In the genomic region with DNA sequence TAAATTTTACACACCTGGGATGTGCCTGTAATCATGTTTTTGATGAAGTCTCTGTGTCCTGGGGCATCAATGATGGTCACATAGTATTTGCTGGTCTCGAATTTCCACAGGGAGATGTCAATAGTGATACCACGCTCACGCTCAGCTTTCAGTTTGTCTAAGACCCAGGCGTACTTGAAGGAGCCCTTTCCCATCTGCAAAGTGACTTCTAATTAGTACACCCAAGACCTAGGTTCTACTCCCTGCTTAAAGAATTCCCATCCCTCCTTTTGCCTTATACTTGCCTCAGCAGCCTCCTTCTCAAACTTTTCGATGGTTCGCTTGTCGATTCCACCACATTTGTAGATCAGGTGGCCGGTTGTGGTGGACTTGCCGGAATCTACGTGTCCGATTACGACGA, we compare ENCODE assay signal across 8 mouse cellular contexts. TPM values are rescaled to one million over a fixed set of nuclear protein-coding genes. Genes with fewer than 3 reads are reported as not detected.
DNase-seq lines count a peak whose midpoint lies in the region; ATAC-seq and TF ChIP-seq lines count a peak whose summit lies in the region.
"Not testable (repeated sequence)": the region's sequence is repeated elsewhere in the genome, so short reads cannot be mapped to it uniquely, and the experiment has no call there.

No protein-coding gene starts in this region.

- H3K4me2 ChIP-seq in forebrain, embryonic 16.5 days (ENCODE audit: low read length), result peak overlapping the region; percentile 68
- peak overlapping the region; percentile 44 for H3K4me2 ChIP-seq in hindbrain, embryonic 11.5 days (replicated peaks; ENCODE audit: low read depth, low read length)
- H3K4me2 ChIP-seq in kidney, embryonic 15.5 days, result peak overlapping the region; percentile 64
- peak overlapping the region; percentile 85 for H3K4me2 ChIP-seq in liver, embryonic 13.5 days
- peak overlapping the region; percentile 71 for H3K4me2 ChIP-seq in midbrain, embryonic 12.5 days (replicated peaks)

- ATAC-seq in forebrain, embryonic 16.5 days; hindbrain, embryonic 11.5 days (ENCODE audit: low FRiP score); kidney, embryonic 15.5 days (replicated peaks; ENCODE audit: low FRiP score); liver, embryonic 13.5 days (ENCODE audit: low read depth); midbrain, embryonic 12.5 days (ENCODE audit: low FRiP score, low read depth): not testable (repeated sequence)

- under 1% methylated on average over 13 of the region's 13 CpGs for WGBS in embryonic facial prominence, embryonic 10.5 days
- WGBS in forebrain, embryonic 16.5 days, result 0% methylated on average over 13 of the region's 13 CpGs
- under 1% methylated on average over 13 of the region's 13 CpGs for WGBS in hindbrain, embryonic 11.5 days
- under 1% methylated on average over 13 of the region's 13 CpGs for WGBS in kidney, embryonic 15.5 days
- under 1% methylated on average over 13 of the region's 13 CpGs for WGBS in liver, embryonic 13.5 days (ENCODE audit: insufficient replicate concordance)
- 0% methylated on average over 13 of the region's 13 CpGs for WGBS in midbrain, embryonic 12.5 days
- 1% methylated on average over 13 of the region's 13 CpGs for WGBS in small intestine, adult 2 months

- not testable (repeated sequence) for H3K27me3 ChIP-seq in ES-Bruce4 (ENCODE audit: control insufficient read depth, insufficient read depth, low read length, poor library complexity, severe bottlenecking); embryonic facial prominence, embryonic 10.5 days (replicated peaks; ENCODE audit: low read depth, poor library complexity, severe bottlenecking); forebrain, embryonic 16.5 days (replicated peaks; ENCODE audit: control insufficient read depth, insufficient read depth, low read length); hindbrain, embryonic 11.5 days (ENCODE audit: control insufficient read depth, insufficient read depth, low read length); kidney, embryonic 15.5 days; liver, embryonic 13.5 days; midbrain, embryonic 12.5 days; small intestine, adult 2 months (ENCODE audit: control insufficient read depth, insufficient read depth, low read length)

- not testable (repeated sequence) for TF ChIP-seq CTCF in ES-Bruce4 (IDR thresholded peaks at IDR 0.05; ENCODE audit: low read depth, low read length); small intestine, adult 2 months (IDR thresholded peaks at IDR 0.05; ENCODE audit: extremely low read depth, insufficient read length, insufficient replicate concordance, low read depth, low read length)

- not testable (repeated sequence) for TF ChIP-seq POLR2A in ES-Bruce4 (IDR thresholded peaks at IDR 0.05; ENCODE audit: insufficient read depth, low read length); small intestine, adult 2 months (IDR thresholded peaks at IDR 0.05; ENCODE audit: low read depth, low read length)

- peak overlapping the region; percentile 83 for H3K4me3 ChIP-seq in ES-Bruce4 (ENCODE audit: low read depth, low read length)
- peak overlapping the region; percentile 78 for H3K4me3 ChIP-seq in embryonic facial prominence, embryonic 10.5 days
- H3K4me3 ChIP-seq in forebrain, embryonic 16.5 days (replicated peaks; ENCODE audit: low read length), result peak overlapping the region; percentile 94
- peak overlapping the region; percentile 99 for H3K4me3 ChIP-seq in hindbrain, embryonic 11.5 days (ENCODE audit: low read depth, low read length)
- H3K4me3 ChIP-seq in kidney, embryonic 15.5 days (replicated peaks), result peak overlapping the region; percentile 87
- peak overlapping the region; percentile 93 for H3K4me3 ChIP-seq in liver, embryonic 13.5 days (replicated peaks)
- peak overlapping the region; percentile 99 for H3K4me3 ChIP-seq in midbrain, embryonic 12.5 days
- H3K4me3 ChIP-seq in small intestine, adult 2 months (ENCODE audit: low read depth, low read length), result peak overlapping the region; percentile 98

- H3K9me3 ChIP-seq in ES-Bruce4 (replicated peaks; ENCODE audit: control insufficient read depth, insufficient read depth, low read length, poor library complexity, severe bottlenecking); embryonic facial prominence, embryonic 10.5 days; forebrain, embryonic 16.5 days (ENCODE audit: control insufficient read depth, low read length); hindbrain, embryonic 11.5 days (ENCODE audit: control insufficient read depth, low read length); kidney, embryonic 15.5 days (replicated peaks); liver, embryonic 13.5 days (replicated peaks); midbrain, embryonic 12.5 days: not testable (repeated sequence)

- not testable (repeated sequence) for DNase-seq in embryonic facial prominence, embryonic 10.5 days (ENCODE audit: low spot score); hindbrain, embryonic 11.5 days (ENCODE audit: low spot score); liver, embryonic 13.5 days

- H3K4me1 ChIP-seq in ES-Bruce4 (ENCODE audit: control insufficient read depth, insufficient read depth, low read length); hindbrain, embryonic 11.5 days (replicated peaks; ENCODE audit: control insufficient read depth, insufficient read depth, low read length); small intestine, adult 2 months (ENCODE audit: control insufficient read depth, insufficient read depth, insufficient read length, low read length): not testable (repeated sequence)
- H3K4me1 ChIP-seq in embryonic facial prominence, embryonic 10.5 days, result peaks cover 17% of the 10 kb centered on the region
- peaks cover 29% of the 10 kb centered on the region for H3K4me1 ChIP-seq in forebrain, embryonic 16.5 days (replicated peaks; ENCODE audit: control insufficient read depth, insufficient read depth, low read length)
- peaks cover 11% of the 10 kb centered on the region for H3K4me1 ChIP-seq in kidney, embryonic 15.5 days
- peaks cover 28% of the 10 kb centered on the region for H3K4me1 ChIP-seq in liver, embryonic 13.5 days (replicated peaks)
- H3K4me1 ChIP-seq in midbrain, embryonic 12.5 days, result peaks cover 22% of the 10 kb centered on the region

- peak overlapping the region; percentile 83 for H3K27ac ChIP-seq in ES-Bruce4 (ENCODE audit: insufficient read depth, low read length)
- H3K27ac ChIP-seq in embryonic facial prominence, embryonic 10.5 days (replicated peaks), result peak overlapping the region; percentile 96
- H3K27ac ChIP-seq in forebrain, embryonic 16.5 days (ENCODE audit: low read length), result peak overlapping the region; percentile 96; the same call in 1 of the 2 replicates
- H3K27ac ChIP-seq in hindbrain, embryonic 11.5 days (ENCODE audit: low read depth, low read length), result peak overlapping the region; percentile 95; the same call in 1 of the 2 replicates
- H3K27ac ChIP-seq in kidney, embryonic 15.5 days, result peak overlapping the region; percentile 99
- peak overlapping the region; percentile 98 for H3K27ac ChIP-seq in liver, embryonic 13.5 days
- H3K27ac ChIP-seq in midbrain, embryonic 12.5 days (replicated peaks), result peak overlapping the region; percentile 97
- peak overlapping the region; percentile 98 for H3K27ac ChIP-seq in small intestine, adult 2 months (ENCODE audit: insufficient read depth, low read depth, low read length)

- H3K9ac ChIP-seq in ES-Bruce4 (ENCODE audit: low read depth, poor library complexity, severe bottlenecking), result peak overlapping the region; percentile 99
- H3K9ac ChIP-seq in forebrain, embryonic 16.5 days (replicated peaks; ENCODE audit: low read depth, low read length), result peak overlapping the region; percentile 98
- H3K9ac ChIP-seq in hindbrain, embryonic 11.5 days (ENCODE audit: low read depth, low read length), result peak overlapping the region; percentile 99
- peak overlapping the region; percentile 90 for H3K9ac ChIP-seq in kidney, embryonic 15.5 days
- peak overlapping the region; percentile 99 for H3K9ac ChIP-seq in liver, embryonic 13.5 days
- H3K9ac ChIP-seq in midbrain, embryonic 12.5 days (replicated peaks), result peak overlapping the region; percentile 98

- TF ChIP-seq EP300 in ES-Bruce4 (IDR thresholded peaks at IDR 0.05; ENCODE audit: insufficient read depth, low read depth, low read length), result not testable (repeated sequence)

- H3K36me3 ChIP-seq in ES-Bruce4 (ENCODE audit: control insufficient read depth, insufficient read depth, low read length, poor library complexity, severe bottlenecking), result peaks cover 43% of the 10 kb centered on the region
- peaks cover 52% of the 10 kb centered on the region for H3K36me3 ChIP-seq in embryonic facial prominence, embryonic 10.5 days (replicated peaks)
- H3K36me3 ChIP-seq in forebrain, embryonic 16.5 days (ENCODE audit: control insufficient read depth, insufficient read depth), result peaks cover 20% of the 10 kb centered on the region
- not testable (repeated sequence) for H3K36me3 ChIP-seq in hindbrain, embryonic 11.5 days (ENCODE audit: control insufficient read depth, insufficient read depth, low read length)
- H3K36me3 ChIP-seq in kidney, embryonic 15.5 days, result peaks cover 42% of the 10 kb centered on the region
- H3K36me3 ChIP-seq in liver, embryonic 13.5 days, result peaks cover 49% of the 10 kb centered on the region
- peaks cover 40% of the 10 kb centered on the region for H3K36me3 ChIP-seq in midbrain, embryonic 12.5 days
- H3K36me3 ChIP-seq in small intestine, adult 2 months (ENCODE audit: control insufficient read depth, insufficient read depth, low read length), result peaks cover 36% of the 10 kb centered on the region

RNA-seq across cellular contexts. Expression of gene Eef1a1, which starts 8.7 kb away (rescaled TPM):
- polyA plus RNA-seq in ES-Bruce4 (2011; ENCODE audit: insufficient read depth, insufficient read length, low read depth, missing spikeins), result 19,892 and 21,149 TPM in 2 replicates
- 3,747 and 3,838 TPM in 2 replicates for polyA plus RNA-seq in embryonic facial prominence, embryonic 10.5 days (2016; fragmentation: Nextera tagmentation; extraction: Ambion mirVana)
- 3,742 and 4,125 TPM in 2 replicates for polyA plus RNA-seq in forebrain, embryonic 16.5 days (2015; fragmentation: Nextera tagmentation; extraction: Ambion mirVana)
- 4,691 and 4,742 TPM in 2 replicates for polyA plus RNA-seq in hindbrain, embryonic 11.5 days (2014; fragmentation: Nextera tagmentation; extraction: Ambion mirVana)
- 4,779 and 4,974 TPM in 2 replicates for polyA plus RNA-seq in kidney, embryonic 15.5 days (2015; fragmentation: Nextera tagmentation; extraction: Ambion mirVana)
- 2,607 and 2,711 TPM in 2 replicates for polyA plus RNA-seq in liver, embryonic 13.5 days (2015; fragmentation: Nextera tagmentation; extraction: Ambion mirVana)
- polyA plus RNA-seq in midbrain, embryonic 12.5 days (2016; fragmentation: Nextera tagmentation; extraction: Ambion mirVana), result 3,350 and 3,406 TPM in 2 replicates
- polyA plus RNA-seq in small intestine, adult 2 months (2012; rRNA removed), result 1,017 and 1,625 TPM in 2 replicates

RNA-seq across cellular contexts. Expression of gene Gm17324, which starts 31.6 kb away (rescaled TPM):
- polyA plus RNA-seq in ES-Bruce4 (2011; ENCODE audit: insufficient read depth, insufficient read length, low read depth, missing spikeins), result not detected in 2 replicates
- polyA plus RNA-seq in embryonic facial prominence, embryonic 10.5 days (2016; fragmentation: Nextera tagmentation; extraction: Ambion mirVana), result 0.30 and 0.78 TPM in 2 replicates
- polyA plus RNA-seq in forebrain, embryonic 16.5 days (2015; fragmentation: Nextera tagmentation; extraction: Ambion mirVana), result 1.0 and 1.3 TPM in 2 replicates
- 0.28 and 0.48 TPM in 2 replicates for polyA plus RNA-seq in hindbrain, embryonic 11.5 days (2014; fragmentation: Nextera tagmentation; extraction: Ambion mirVana)
- 0.55 and 1.4 TPM in 2 replicates for polyA plus RNA-seq in kidney, embryonic 15.5 days (2015; fragmentation: Nextera tagmentation; extraction: Ambion mirVana)
- polyA plus RNA-seq in liver, embryonic 13.5 days (2015; fragmentation: Nextera tagmentation; extraction: Ambion mirVana), result 0.33 and 0.64 TPM in 2 replicates
- polyA plus RNA-seq in midbrain, embryonic 12.5 days (2016; fragmentation: Nextera tagmentation; extraction: Ambion mirVana), result 0.98 and 1.2 TPM in 2 replicates
- polyA plus RNA-seq in small intestine, adult 2 months (2012; rRNA removed), result not detected in 2 replicates

RNA-seq across cellular contexts. Expression of gene Mto1, which starts 32.2 kb away (rescaled TPM):
- polyA plus RNA-seq in ES-Bruce4 (2011; ENCODE audit: insufficient read depth, insufficient read length, low read depth, missing spikeins), result 23.1 and 26.2 TPM in 2 replicates
- polyA plus RNA-seq in embryonic facial prominence, embryonic 10.5 days (2016; fragmentation: Nextera tagmentation; extraction: Ambion mirVana), result 23.0 and 23.8 TPM in 2 replicates
- 30.7 and 31.1 TPM in 2 replicates for polyA plus RNA-seq in forebrain, embryonic 16.5 days (2015; fragmentation: Nextera tagmentation; extraction: Ambion mirVana)
- 26.1 and 26.7 TPM in 2 replicates for polyA plus RNA-seq in hindbrain, embryonic 11.5 days (2014; fragmentation: Nextera tagmentation; extraction: Ambion mirVana)
- polyA plus RNA-seq in kidney, embryonic 15.5 days (2015; fragmentation: Nextera tagmentation; extraction: Ambion mirVana), result 26.7 and 27.9 TPM in 2 replicates
- polyA plus RNA-seq in liver, embryonic 13.5 days (2015; fragmentation: Nextera tagmentation; extraction: Ambion mirVana), result 23.4 and 25.9 TPM in 2 replicates
- polyA plus RNA-seq in midbrain, embryonic 12.5 days (2016; fragmentation: Nextera tagmentation; extraction: Ambion mirVana), result 23.6 and 25.7 TPM in 2 replicates
- polyA plus RNA-seq in small intestine, adult 2 months (2012; rRNA removed), result 6.1 and 7.3 TPM in 2 replicates

RNA-seq across cellular contexts. Expression of gene Cgas, which starts 37.2 kb away (rescaled TPM):
- 1.1 and 1.2 TPM in 2 replicates for polyA plus RNA-seq in ES-Bruce4 (2011; ENCODE audit: insufficient read depth, insufficient read length, low read depth, missing spikeins)
- 0.21 and 0.55 TPM in 2 replicates for polyA plus RNA-seq in embryonic facial prominence, embryonic 10.5 days (2016; fragmentation: Nextera tagmentation; extraction: Ambion mirVana)
- polyA plus RNA-seq in forebrain, embryonic 16.5 days (2015; fragmentation: Nextera tagmentation; extraction: Ambion mirVana), result 0.54 and 0.84 TPM in 2 replicates
- polyA plus RNA-seq in hindbrain, embryonic 11.5 days (2014; fragmentation: Nextera tagmentation; extraction: Ambion mirVana), result 0.35 and 0.79 TPM in 2 replicates
- 2.1 and 2.8 TPM in 2 replicates for polyA plus RNA-seq in kidney, embryonic 15.5 days (2015; fragmentation: Nextera tagmentation; extraction: Ambion mirVana)
- 1.0 TPM in 2 replicates for polyA plus RNA-seq in liver, embryonic 13.5 days (2015; fragmentation: Nextera tagmentation; extraction: Ambion mirVana)
- polyA plus RNA-seq in midbrain, embryonic 12.5 days (2016; fragmentation: Nextera tagmentation; extraction: Ambion mirVana), result 0.39 and 0.77 TPM in 2 replicates
- 0.46 and 0.86 TPM in 2 replicates for polyA plus RNA-seq in small intestine, adult 2 months (2012; rRNA removed)
